Mouse (Mus musculus) CD4-positive naive resting alpha-beta T cell, adult 76 days (primary cell): ENCODE data around the gene Gm5039. TPM values are rescaled to one million over a fixed set of nuclear protein-coding genes. Genes with fewer than 3 reads are reported as not detected.

Source experiments
- total RNA-seq: library from RNA; stranded (reverse); gene quantifications from one replicate; pipeline ENCODE4 v1.2.4, GENCODE M21; 2023

Gene Gm5039
- not detected for total RNA-seq

GRCm38 (mm10) chr12:88323926-88324325 is at the start of gene Gm5039:
Gene Gm5039, minus strand, starts transcription at chr12:88324026.

GRCm38 (mm10) chr12:88360441-88361119 is 36.8 kb upstream of the Gm5039 start, which contains the start of gene Adck1:
Gene Adck1, plus strand, starts transcription at chr12:88360554.

DNA sequence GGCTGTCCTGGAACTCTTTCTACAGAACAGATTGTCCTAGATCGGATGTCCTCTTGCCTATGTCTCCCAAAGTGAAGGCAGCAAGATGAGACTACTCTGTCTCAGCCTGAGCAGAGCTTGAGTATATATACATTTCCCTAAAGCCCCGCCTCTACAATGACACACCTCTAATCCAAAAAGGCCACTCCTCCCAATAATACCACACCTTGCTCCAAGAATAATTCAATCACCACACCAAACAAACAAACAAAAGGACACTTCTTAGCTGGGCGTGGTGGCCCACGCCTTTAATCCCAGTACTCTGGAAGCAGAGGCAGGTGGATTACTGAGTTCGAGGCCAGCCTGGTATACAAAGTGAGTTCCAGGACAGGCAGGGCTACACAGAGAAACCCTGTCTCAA is 49.4 kb downstream of the Gm5039 start, which contains the start of gene Gm5662:
TSS of gene Gm5662 (minus strand) at position 101 of the 400 bp plus-strand sequence.

Other genes with a start within 250 kb of the Gm5039 start
- not detected for gene Gm16368, start 240.3 kb downstream of the Gm5039 start, total RNA-seq
- not detected for gene Gm10436, start 141.9 kb downstream of the Gm5039 start, total RNA-seq
- gene Gm8332, start 73.9 kb downstream of the Gm5039 start, total RNA-seq: not detected
- gene Gm5662, start 49.5 kb downstream of the Gm5039 start, total RNA-seq: not detected
- gene Adck1, start 36.5 kb upstream of the Gm5039 start, total RNA-seq: 15.0 TPM